Mouse (Mus musculus) embryonic facial prominence, embryonic 13.5 days (tissue): ENCODE measurements around the gene Ccdc159. TPM values are rescaled to one million over a fixed set of nuclear protein-coding genes. Genes with fewer than 3 reads are reported as not detected.

Experiments used
- ATAC-seq: fragments of 200-750 bp; cut with Nextera tagmentation; 2 replicates; pipeline ENCODE4 v1.8.0; 2017; ENCODE audit warnings: low read depth; ENCODE audit not compliant: insufficient number of reproducible peaks, insufficient read depth, low FRiP score, low TSS enrichment
- H3K27ac ChIP-seq: fragments of 300-500 bp; sonication (generic); 2 replicates; pipeline ENCODE4 v1.5.1; 2015; ENCODE audit warnings: moderate library complexity, mild to moderate bottlenecking, inconsistent platforms
- H3K27me3 ChIP-seq: fragments of 300-500 bp; sonication (generic); 2 replicates; pipeline ENCODE4 v1.6.1; 2015; ENCODE audit warnings: mild to moderate bottlenecking, inconsistent platforms
- H3K36me3 ChIP-seq: fragments of 300-500 bp; sonication (generic); 2 replicates; pipeline ENCODE4 v1.6.1; 2015; ENCODE audit warnings: mild to moderate bottlenecking, inconsistent platforms
- H3K4me1 ChIP-seq: fragments of 300-500 bp; sonication (generic); 2 replicates; pipeline ENCODE4 v1.6.1; 2015; ENCODE audit warnings: inconsistent platforms
- H3K4me2 ChIP-seq: fragments of 300-500 bp; sonication (generic); 2 replicates; pipeline ENCODE4 v1.6.1; 2015; ENCODE audit warnings: moderate library complexity, mild to moderate bottlenecking, inconsistent platforms
- H3K4me3 ChIP-seq: fragments of 300-500 bp; sonication (generic); 2 replicates; pipeline ENCODE4 v1.5.1; 2015; ENCODE audit warnings: mild to moderate bottlenecking, inconsistent platforms
- H3K9ac ChIP-seq: fragments of 300-500 bp; sonication (generic); 2 replicates; pipeline ENCODE4 v1.6.1; 2015; ENCODE audit warnings: mild to moderate bottlenecking, inconsistent platforms
- H3K9me3 ChIP-seq: fragments of 300-500 bp; sonication (generic); 2 replicates; pipeline ENCODE4 v1.6.1; 2016; ENCODE audit warnings: inconsistent platforms
- WGBS: fragments of 180-500 bp; shearing (Covaris S2); methylation state at CpG from one replicate; pipeline ENCODE4 v1.1.7; 2015; ENCODE audit warnings: mixed read lengths; 5-methylcytosine and 5-hydroxymethylcytosine counted together
- polyA plus RNA-seq: library from polyadenylated mRNA; unstranded; fragments of >200 nt; fragmentation: Nextera tagmentation; extraction: Ambion mirVana; gene quantifications from 2 replicates; pipeline ENCODE4 v1.2.1, GENCODE M21; 2015

Gene Ccdc159
- polyA plus RNA-seq, 1 experiment from 2014 or later: 4.1 TPM

GRCm38 (mm10) chr9:21923036-21923435 is 4.2 kb upstream of the Ccdc159 start:
- Histone ChIP-seq H3K36me3 (peaks cover 20% of the 10 kb centered on the region; the same call in 1 of the 2 replicates), H3K4me1 (peaks cover 22% of the 10 kb centered on the region), H3K9ac (no peak overlapping the region), H3K4me3 (no peak overlapping the region), H3K27me3 (no peaks in the 10 kb centered on the region), H3K4me2 (no peak overlapping the region), H3K27ac (no peak overlapping the region), H3K9me3 (no peaks in the 10 kb centered on the region)
- no peak for ATAC-seq
- WGBS: 89% methylated on average over 4 of the region's 4 CpGs

GRCm38 (mm10) chr9:21923490-21924098 is 3.7 kb upstream of the Ccdc159 start:
- H3K4me2 ChIP-seq: no peak overlapping the region
- no peak for ATAC-seq
- peaks cover 18% of the 10 kb centered on the region for H3K4me1 ChIP-seq
- H3K36me3 ChIP-seq: peaks cover 20% of the 10 kb centered on the region; the same call in 1 of the 2 replicates
- H3K9ac ChIP-seq: no peak overlapping the region
- no peaks in the 10 kb centered on the region for H3K9me3 ChIP-seq
- H3K27me3 ChIP-seq: no peaks in the 10 kb centered on the region
- WGBS: 71% methylated on average over 3 of the region's 3 CpGs
- no peak overlapping the region for H3K4me3 ChIP-seq
- peak overlapping the region; percentile 8; the same call in 1 of the 2 replicates for H3K27ac ChIP-seq

- Histone ChIP-seq H3K4me1 (peaks cover 18% of the 10 kb centered on the region), H3K4me2 (no peak overlapping the region), H3K36me3 (peaks cover 20% of the 10 kb centered on the region; the same call in 1 of the 2 replicates), H3K9ac (no peak overlapping the region), H3K27ac (peak overlapping the region; percentile 8; the same call in 1 of the 2 replicates), H3K27me3 (no peaks in the 10 kb centered on the region), H3K4me3 (no peak overlapping the region), H3K9me3 (no peaks in the 10 kb centered on the region)
- no peak for ATAC-seq
- WGBS: 67% methylated on average over 6 of the region's 6 CpGs
These were observed 3.2 kb upstream of the Ccdc159 start for GRCm38 (mm10) chr9:21924099-21924493.

- Histone ChIP-seq H3K27ac (no peak overlapping the region), H3K4me1 (peaks cover 18% of the 10 kb centered on the region), H3K4me2 (no peak overlapping the region), H3K9me3 (no peaks in the 10 kb centered on the region), H3K9ac (no peak overlapping the region), H3K4me3 (no peak overlapping the region), H3K36me3 (peaks cover 20% of the 10 kb centered on the region; the same call in 1 of the 2 replicates), H3K27me3 (no peaks in the 10 kb centered on the region)
- ATAC-seq: no peak
- 88% methylated on average over 3 of the region's 3 CpGs for WGBS
These were observed 2.2 kb upstream of the Ccdc159 start for GRCm38 (mm10) chr9:21925034-21925433.

GRCm38 (mm10) chr9:21925506-21925905 is 1.8 kb upstream of the Ccdc159 start:
- Histone ChIP-seq H3K4me1 (peaks cover 18% of the 10 kb centered on the region), H3K36me3 (peaks cover 20% of the 10 kb centered on the region; the same call in 1 of the 2 replicates), H3K4me2 (no peak overlapping the region), H3K9ac (no peak overlapping the region), H3K27ac (no peak overlapping the region), H3K4me3 (no peak overlapping the region), H3K27me3 (no peaks in the 10 kb centered on the region), H3K9me3 (no peaks in the 10 kb centered on the region)
- no peak for ATAC-seq
- 95% methylated on average over 1 of the region's 1 CpGs for WGBS

DNA sequence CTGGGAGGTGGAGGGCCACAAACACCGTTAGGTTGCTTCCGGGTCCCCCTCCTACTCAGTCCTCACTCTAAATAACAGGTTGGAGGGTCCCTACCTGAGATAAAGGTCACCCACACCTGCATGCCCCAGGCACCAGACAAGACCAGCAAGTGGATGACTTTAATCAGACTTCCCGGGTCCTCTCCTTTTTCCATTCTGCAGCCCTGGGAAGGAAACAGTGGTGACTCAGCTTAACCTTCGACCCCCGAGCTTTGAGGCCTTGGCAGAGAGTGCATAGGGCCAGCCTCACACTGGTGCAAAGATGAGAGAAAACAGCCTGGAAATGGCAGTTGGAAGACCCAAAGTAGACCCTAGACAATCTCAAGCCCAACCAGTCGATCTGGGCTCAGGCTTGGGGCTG is 1.1 kb upstream of the Ccdc159 start:
- 78% methylated on average over 6 of the region's 6 CpGs for WGBS
- Histone ChIP-seq H3K4me3 (peak overlapping the region; percentile 57), H3K27me3 (no peaks in the 10 kb centered on the region), H3K4me2 (peak overlapping the region; percentile 70), H3K36me3 (peaks cover 20% of the 10 kb centered on the region; the same call in 1 of the 2 replicates), H3K9ac (peak overlapping the region; percentile 76; the same call in 1 of the 2 replicates), H3K4me1 (peaks cover 18% of the 10 kb centered on the region), H3K9me3 (no peaks in the 10 kb centered on the region), H3K27ac (no peak overlapping the region)
- no peak for ATAC-seq

DNA sequence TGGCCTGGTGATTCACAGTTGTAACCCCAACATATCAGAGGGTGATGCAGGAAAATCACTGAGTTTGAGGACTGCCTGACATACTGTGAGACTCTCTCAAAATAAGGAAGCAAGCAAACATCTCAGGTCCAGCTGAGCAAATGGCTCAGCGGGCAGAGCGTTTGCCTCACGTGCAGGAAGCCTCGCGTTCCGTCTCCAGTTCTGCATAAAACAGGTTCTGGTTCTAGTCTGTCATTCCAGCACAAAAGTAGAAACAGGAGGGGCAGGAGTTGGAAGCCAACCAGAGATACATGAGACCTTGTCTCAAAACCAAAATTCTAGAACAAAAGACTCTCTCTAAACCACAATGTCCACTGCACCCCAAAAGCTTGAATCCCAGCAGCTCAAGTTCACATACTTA is 487 bp upstream of the Ccdc159 start:
- peaks cover 18% of the 10 kb centered on the region for H3K4me1 ChIP-seq
- H3K36me3 ChIP-seq: peaks cover 16% of the 10 kb centered on the region; the same call in 1 of the 2 replicates
- whole genome bisulfite sequencing: 1% methylated on average over 6 of the region's 6 CpGs
- peak overlapping the region; percentile 65 for H3K27ac ChIP-seq
- H3K4me3 ChIP-seq: peak overlapping the region; percentile 57
- peak overlapping the region; percentile 70 for H3K4me2 ChIP-seq
- no peak for ATAC-seq
- peak overlapping the region; percentile 76 for H3K9ac ChIP-seq
- H3K27me3 ChIP-seq: no peaks in the 10 kb centered on the region
- no peaks in the 10 kb centered on the region for H3K9me3 ChIP-seq

DNA sequence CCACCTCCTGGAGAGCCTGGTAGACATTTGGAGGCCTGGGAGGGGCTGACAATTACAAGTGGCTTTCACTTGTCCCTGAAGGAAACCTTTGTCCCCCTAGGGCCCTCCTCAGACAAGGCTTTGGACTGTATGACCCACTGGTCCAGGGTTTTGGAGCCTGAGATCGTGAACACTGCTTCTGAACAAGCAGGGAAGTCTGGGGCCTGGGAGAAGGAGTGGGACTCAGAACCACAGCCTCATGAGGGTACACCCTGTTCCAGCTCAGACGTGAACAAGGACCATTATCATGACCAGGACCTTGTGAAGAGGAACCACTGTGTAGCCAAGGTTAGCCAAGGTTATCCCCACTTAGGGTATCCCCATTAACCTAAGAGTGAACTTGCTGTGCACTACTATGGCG is 1.9 kb downstream of the Ccdc159 start:
- H3K4me2 ChIP-seq: no peak overlapping the region
- 80% methylated on average over 3 of the region's 3 CpGs for WGBS
- ATAC-seq: no peak

DNA sequence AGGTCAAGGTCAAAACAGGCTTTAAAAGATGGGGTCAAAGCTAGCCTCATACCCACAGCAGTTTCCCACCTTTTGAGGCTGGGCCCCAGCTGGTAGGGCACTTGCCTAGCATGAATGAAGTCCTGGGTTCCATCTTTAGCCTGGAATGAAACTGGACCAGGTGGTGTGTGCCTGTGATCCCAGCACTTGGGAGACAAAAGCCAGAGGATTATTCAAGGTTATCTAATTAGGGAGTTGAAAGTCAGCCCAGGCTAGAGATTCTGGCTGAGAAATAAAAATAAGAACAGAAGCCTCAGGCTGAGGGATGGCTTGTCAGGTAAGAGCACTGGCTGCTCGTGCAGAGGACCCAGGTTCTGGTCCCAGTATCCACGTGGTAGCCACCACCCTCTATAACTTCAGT is 4.7 kb downstream of the Ccdc159 start:
- H3K36me3 ChIP-seq: no peaks in the 10 kb centered on the region
- 57% methylated on average over 2 of the region's 2 CpGs for WGBS
- H3K4me1 ChIP-seq: peaks cover 7% of the 10 kb centered on the region
- H3K4me3 ChIP-seq: no peak overlapping the region
- H3K27me3 ChIP-seq: no peaks in the 10 kb centered on the region
- H3K27ac ChIP-seq: no peak overlapping the region
- H3K4me2 ChIP-seq: no peak overlapping the region
- no peaks in the 10 kb centered on the region for H3K9me3 ChIP-seq
- H3K9ac ChIP-seq: no peak overlapping the region
- no peak for ATAC-seq

More for the DNA sequence above, 1.9 kb downstream of the Ccdc159 start:
- H3K36me3 ChIP-seq: peaks cover 10% of the 10 kb centered on the region; the same call in 1 of the 2 replicates
- H3K9me3 ChIP-seq: no peaks in the 10 kb centered on the region
- no peak overlapping the region for H3K4me3 ChIP-seq
- no peak overlapping the region for H3K9ac ChIP-seq
- H3K27me3 ChIP-seq: no peaks in the 10 kb centered on the region
- peaks cover 16% of the 10 kb centered on the region for H3K4me1 ChIP-seq
- H3K27ac ChIP-seq: no peak overlapping the region

- no peaks in the 10 kb centered on the region for H3K27me3 ChIP-seq
- H3K9ac ChIP-seq: no peak overlapping the region
- H3K36me3 ChIP-seq: no peaks in the 10 kb centered on the region
- ATAC-seq: no peak
- no peak overlapping the region for H3K4me2 ChIP-seq
- H3K27ac ChIP-seq: no peak overlapping the region
- 56% methylated on average over 12 of the region's 12 CpGs for WGBS
- no peak overlapping the region for H3K4me3 ChIP-seq
- H3K9me3 ChIP-seq: no peaks in the 10 kb centered on the region
- H3K4me1 ChIP-seq: peaks cover 12% of the 10 kb centered on the region
These were observed 5.3 kb downstream of the Ccdc159 start for GRCm38 (mm10) chr9:21932445-21933137.

DNA sequence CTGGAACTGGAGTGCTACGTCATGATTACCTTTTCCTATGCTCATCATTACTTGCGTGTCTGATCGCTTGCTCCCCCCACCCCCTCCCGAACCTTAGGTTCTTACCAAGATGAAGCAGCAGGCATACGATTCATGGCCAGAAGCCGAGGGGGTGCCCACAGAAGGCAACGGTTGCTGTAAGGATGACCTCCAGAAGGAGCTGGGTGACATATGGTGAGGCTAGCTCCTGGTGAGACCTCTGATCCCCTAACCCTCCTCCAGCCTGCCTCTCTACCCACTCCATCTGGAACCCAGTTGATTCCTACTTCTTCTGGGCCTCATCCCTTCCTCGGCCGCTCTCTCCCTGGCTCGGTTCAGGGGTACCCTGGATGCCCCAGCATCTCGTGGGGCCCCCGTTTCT is 6.8 kb downstream of the Ccdc159 start:
- Histone ChIP-seq H3K4me1 (peaks cover 15% of the 10 kb centered on the region), H3K9me3 (no peaks in the 10 kb centered on the region), H3K4me3 (no peak overlapping the region), H3K9ac (no peak overlapping the region), H3K4me2 (no peak overlapping the region), H3K27ac (no peak overlapping the region), H3K36me3 (no peaks in the 10 kb centered on the region), H3K27me3 (no peaks in the 10 kb centered on the region)
- no peak for ATAC-seq
- 83% methylated on average over 12 of the region's 12 CpGs for WGBS
